Mouse (Mus musculus): ENCODE results near the gene Apoc1.
"Not testable (repeated sequence)": the region's sequence is repeated elsewhere in the genome, so short reads cannot be mapped to it uniquely, and the experiment has no call there.

The Apoc1 gene

GRCm38 (mm10) chr7:19705271-19705670, 12.8 kb upstream of the Apoc1 start:
- in situ Hi-C loops (cut with MseI, MboI): no loop called here

DNA sequence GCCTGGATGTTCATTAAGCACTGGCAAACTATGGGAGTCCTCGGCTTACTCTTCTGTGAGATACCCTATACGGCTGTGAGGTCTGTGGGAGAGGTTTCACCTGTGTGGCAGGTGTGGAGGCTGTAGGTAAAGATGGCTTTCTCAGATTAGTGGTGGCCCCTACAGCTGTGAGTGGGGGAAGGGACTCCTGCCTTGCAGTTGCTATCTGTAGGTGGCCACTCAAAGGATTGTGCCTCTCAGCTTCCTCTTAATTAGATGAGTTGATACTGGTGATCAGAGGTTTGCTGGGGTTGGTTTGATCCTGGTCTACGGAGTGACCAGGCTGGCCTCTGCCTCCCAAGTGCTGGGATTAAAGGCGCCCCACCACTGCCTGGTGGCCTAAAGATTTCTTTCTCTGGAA, 12.0 kb upstream of the Apoc1 start:
- in situ Hi-C loops (cut with MseI, MboI): loop anchor here in 1 of 2 experiments (5.0 kb wide), 1 partner anchor 37 kb away; the partner anchor contains the start of gene Clptm1

GRCm38 (mm10) chr7:19702859-19703555, 10.5 kb upstream of the Apoc1 start:
- in situ Hi-C loops (cut with MseI, MboI): loop anchor here in 1 of 2 experiments (5.0 kb wide), 1 partner anchor 36 kb away; the partner anchor contains the start of gene Clptm1

GRCm38 (mm10) chr7:19701069-19701761, 8.8 kb upstream of the Apoc1 start:
- in situ Hi-C loops (cut with MseI, MboI): loop anchor here in 1 of 2 experiments (5.0 kb wide), 1 partner anchor 34 kb away; the partner anchor contains the start of gene Clptm1

DNA sequence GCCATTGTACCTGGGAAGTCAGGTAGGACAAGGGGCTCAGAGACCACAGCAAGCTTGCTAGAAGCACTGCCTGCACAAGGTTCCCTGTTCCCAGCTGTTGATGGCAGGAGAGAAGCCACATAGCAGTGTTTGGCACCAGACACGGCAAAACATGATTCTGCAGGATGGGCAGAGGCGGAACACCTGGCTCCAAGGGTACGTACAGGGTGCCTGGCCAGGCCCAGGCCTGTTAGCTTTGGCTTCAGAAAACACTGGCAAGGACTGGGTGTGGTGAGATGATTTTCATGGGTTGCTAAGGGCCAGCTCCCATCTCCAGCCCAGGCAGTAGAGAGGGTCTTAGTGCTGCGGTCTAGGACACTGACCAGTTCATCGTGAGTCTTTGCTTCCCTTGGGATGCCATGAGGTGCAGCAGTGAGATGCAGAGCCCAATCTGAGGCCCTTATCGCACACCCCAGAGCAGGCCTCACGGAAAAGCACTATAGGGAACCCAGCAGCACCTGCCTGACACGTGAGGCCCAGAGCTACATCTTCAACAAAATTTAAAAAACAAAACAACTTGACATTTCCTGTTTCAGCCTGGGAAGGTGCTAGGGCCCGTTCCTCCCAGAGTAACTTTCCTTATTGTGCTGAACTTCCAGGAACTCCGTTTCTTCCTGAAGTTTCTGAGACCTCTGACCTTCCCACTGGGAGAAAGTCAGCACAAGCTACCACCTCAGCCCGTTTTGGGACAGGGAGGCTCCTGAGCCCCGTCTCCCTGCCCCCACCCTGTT, 8.0 kb upstream of the Apoc1 start:
- in situ Hi-C loops (cut with MseI, MboI): loop anchor here in 1 of 2 experiments (5.0 kb wide), 1 partner anchor 33 kb away; the partner anchor contains the start of gene Clptm1

- in situ Hi-C loops (cut with MseI, MboI): loop anchor here in 1 of 2 experiments (5.0 kb wide), 1 partner anchor 32 kb away; the partner anchor contains the start of gene Clptm1
These were observed 7.3 kb upstream of the Apoc1 start for GRCm38 (mm10) chr7:19699827-19700148.

- in situ Hi-C loops (cut with MseI, MboI): no loop called here
These were observed 6.7 kb upstream of the Apoc1 start, which contains the start of gene Apoe for GRCm38 (mm10) chr7:19698907-19699826. Apoe (minus strand) TSS chr7:19699188.

- in situ Hi-C loops (cut with MseI, MboI): no loop called here
These were observed 5.8 kb upstream of the Apoc1 start for GRCm38 (mm10) chr7:19697949-19698906.

DNA sequence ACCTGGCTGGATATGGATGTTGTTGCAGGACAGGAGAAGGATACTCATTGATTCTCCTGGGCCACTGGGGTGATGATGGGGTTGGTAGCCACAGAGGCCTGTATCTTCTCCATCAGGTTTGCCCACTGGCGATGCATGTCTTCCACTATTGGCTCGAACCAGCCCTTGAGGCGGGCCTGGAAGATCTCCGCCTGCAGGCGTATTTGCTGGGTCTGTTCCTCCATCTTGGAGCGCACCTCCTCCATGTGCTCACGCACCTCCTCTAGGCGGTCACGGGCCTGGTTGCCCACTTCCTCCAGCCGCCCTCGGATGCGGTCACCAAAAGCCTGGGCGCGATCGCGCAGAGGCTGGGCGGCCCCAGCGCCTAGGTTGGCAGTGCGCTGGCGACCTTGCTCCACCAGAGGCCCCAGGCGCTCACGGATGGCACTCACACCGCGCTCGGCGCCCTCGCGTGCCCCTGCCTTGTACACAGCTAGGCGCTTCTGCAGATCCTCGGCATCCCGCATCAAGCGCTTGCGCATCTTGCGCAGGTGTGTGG, 3.9 kb upstream of the Apoc1 start:
- in situ Hi-C loops (cut with MseI, MboI): no loop called here

GRCm38 (mm10) chr7:19695881-19696280, 3.4 kb upstream of the Apoc1 start:
- in situ Hi-C loops (cut with MseI, MboI): no loop called here

- in situ Hi-C loops (cut with MseI, MboI): no loop called here
These were observed 2.7 kb upstream of the Apoc1 start for GRCm38 (mm10) chr7:19695213-19695594.

GRCm38 (mm10) chr7:19694336-19695212, 2.1 kb upstream of the Apoc1 start:
- in situ Hi-C loops (cut with MseI, MboI): no loop called here

DNA sequence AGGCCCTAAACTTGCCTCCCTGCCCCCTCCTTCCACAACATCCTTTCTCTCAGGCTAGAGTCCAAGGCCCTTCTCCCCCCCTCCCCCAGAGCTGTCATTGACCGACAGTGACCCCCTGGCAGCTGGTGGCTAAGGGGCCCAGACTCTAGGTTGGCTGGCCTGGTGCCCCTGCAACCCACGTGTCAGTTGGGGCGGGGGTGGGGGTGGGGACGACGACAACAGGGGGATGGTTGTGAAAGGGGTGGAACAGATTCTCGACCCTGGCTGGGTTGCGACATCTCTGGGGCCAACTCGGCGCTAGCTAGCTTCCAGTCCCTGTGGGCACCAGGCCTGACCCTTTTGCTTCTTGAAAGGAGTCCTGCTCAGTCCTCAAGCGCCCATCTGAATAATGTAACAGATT, 961 bp upstream of the Apoc1 start:
- in situ Hi-C loops (cut with MseI, MboI): no loop called here

DNA sequence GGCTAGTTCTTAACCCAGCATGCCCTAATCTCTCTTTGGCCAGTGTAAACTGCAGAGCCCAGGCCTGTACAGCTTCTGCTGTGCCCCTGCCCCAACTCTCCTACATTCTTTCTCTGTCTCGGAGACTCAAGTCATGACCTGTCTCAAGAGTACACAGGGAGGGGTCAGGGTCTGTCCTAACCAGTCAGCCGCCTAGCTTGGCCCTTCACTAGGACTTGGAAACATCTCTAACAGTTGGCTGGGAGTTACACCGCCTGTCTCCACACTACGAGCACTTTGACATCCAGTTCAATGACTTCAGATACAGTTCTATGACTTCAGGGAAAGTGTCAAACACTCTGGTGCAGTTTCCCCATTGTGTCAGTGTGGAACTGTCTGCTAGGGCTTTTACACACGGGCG, 1.0 kb downstream of the Apoc1 start:
- in situ Hi-C loops (cut with MseI, MboI): no loop called here

GRCm38 (mm10) chr7:19690845-19691244, 1.6 kb downstream of the Apoc1 start:
- in situ Hi-C loops (cut with MseI, MboI): no loop called here

- in situ Hi-C loops (cut with MseI, MboI): no loop called here
These were observed 3.8 kb downstream of the Apoc1 start for GRCm38 (mm10) chr7:19688611-19689010.

- in situ Hi-C loops (cut with MseI, MboI): no loop called here
These were observed 4.4 kb downstream of the Apoc1 start for GRCm38 (mm10) chr7:19688101-19688500.

DNA sequence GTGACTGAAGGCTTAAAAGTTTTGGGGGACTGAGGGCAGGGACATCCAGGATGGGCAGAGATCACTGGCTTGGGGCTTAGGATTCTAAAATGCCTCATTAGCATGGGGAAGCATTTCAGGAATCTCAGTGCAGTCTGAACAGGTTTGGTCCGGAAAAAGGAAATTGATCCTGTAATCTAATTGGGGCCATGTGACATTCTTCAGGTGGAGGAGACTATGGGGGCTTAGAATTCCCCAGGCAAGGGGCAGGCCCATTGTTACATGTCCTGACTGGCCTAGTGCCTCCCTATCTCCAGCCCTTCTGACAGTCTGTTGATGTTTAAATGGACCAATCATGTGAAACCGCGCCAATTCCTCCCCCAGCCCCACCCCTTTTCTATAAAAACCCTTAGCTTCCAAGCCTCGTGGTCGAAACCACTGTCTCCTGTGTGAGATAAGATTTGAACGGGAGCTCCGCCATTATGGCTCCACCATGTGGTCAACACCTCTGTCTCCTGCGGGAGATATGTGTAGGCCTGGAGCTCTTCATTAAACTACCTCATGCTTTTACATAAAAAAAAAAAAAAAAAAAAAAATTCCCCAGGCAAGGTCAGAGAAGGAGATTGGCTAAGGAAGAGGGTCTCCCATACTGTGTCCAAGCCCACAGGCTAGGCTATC, 5.4 kb downstream of the Apoc1 start:
- in situ Hi-C loops (cut with MseI, MboI): not testable (repeated sequence)

All from mouse trophoblast stem cell (cell line).